Mouse (Mus musculus): ENCODE results near the gene Brox. TPM values are rescaled to one million over a fixed set of nuclear protein-coding genes. Genes with fewer than 3 reads are reported as not detected.
"Not testable (repeated sequence)": the region's sequence is repeated elsewhere in the genome, so short reads cannot be mapped to it uniquely, and the experiment has no call there.

Gene Brox
- polyA plus RNA-seq, 1 experiment from 2014 or later = 42.6 TPM

DNA sequence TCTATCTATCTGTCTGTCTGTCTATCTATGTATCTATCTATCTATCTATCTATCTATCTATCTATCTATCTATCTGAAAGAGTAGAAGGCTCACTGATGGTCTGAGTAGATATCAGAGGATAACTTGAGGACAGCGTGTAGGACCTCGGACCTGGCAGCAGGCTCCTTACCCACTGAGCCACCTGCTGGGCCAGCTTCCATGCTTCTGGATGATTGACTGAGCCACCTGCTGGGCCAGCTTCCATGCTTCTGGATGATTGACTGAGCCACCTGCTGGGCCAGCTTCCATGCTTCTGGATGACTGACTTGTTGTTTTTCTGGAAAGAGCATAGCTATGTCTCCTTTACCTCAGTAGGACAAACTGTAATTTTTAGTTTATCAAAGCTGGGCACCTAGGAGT, 12.5 kb upstream of the Brox start:
- H3K9me3 ChIP-seq (replicated peaks); H3K27ac ChIP-seq (replicated peaks); H3K4me2 ChIP-seq (replicated peaks); H3K9ac ChIP-seq; H3K4me1 ChIP-seq; H3K27me3 ChIP-seq; H3K4me3 ChIP-seq (replicated peaks): not testable (repeated sequence)
- H3K36me3 ChIP-seq = peaks cover 27% of the 10 kb centered on the region
- 82% methylated on average over 2 of the region's 2 CpGs for WGBS
- ATAC-seq (ENCODE audit: insufficient number of reproducible peaks, low FRiP score, low TSS enrichment, low read depth) = peak; percentile 43; the same call in 1 of the 2 replicates

DNA sequence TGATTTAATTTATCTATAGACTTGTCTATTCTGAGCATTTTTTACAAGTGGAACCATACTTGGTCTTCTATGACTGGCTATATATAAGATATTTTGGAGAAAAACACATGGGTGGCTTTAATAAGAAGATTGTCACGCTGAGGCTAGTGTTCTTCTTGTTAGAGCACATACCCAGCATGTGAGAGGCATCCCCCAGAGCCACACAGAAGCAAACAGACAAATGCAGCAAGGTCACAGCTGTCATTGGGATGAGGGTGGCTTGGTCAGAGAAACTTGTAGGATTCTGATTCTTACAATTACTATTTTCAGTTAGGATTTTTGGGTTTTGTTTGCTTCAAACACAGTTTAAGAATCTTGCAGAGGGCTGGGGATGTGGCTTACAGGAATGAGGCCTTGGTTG, 11.4 kb upstream of the Brox start:
- Histone ChIP-seq H3K36me3 (peaks cover 17% of the 10 kb centered on the region), H3K9me3 (replicated peaks) (no peaks in the 10 kb centered on the region), H3K27me3 (no peaks in the 10 kb centered on the region), H3K4me3 (replicated peaks) (no peak overlapping the region), H3K4me1 (no peaks in the 10 kb centered on the region), H3K27ac (replicated peaks) (no peak overlapping the region), H3K4me2 (replicated peaks) (no peak overlapping the region), H3K9ac (no peak overlapping the region)
- WGBS = 66% methylated on average over 1 of the region's 1 CpGs
- no peak for ATAC-seq (ENCODE audit: insufficient number of reproducible peaks, low FRiP score, low TSS enrichment, low read depth)

- no peaks in the 10 kb centered on the region for H3K9me3 ChIP-seq (replicated peaks)
- no peak overlapping the region for H3K4me3 ChIP-seq (replicated peaks)
- no peaks in the 10 kb centered on the region for H3K4me1 ChIP-seq
- 50% methylated on average over 3 of the region's 3 CpGs for WGBS
- H3K36me3 ChIP-seq = peaks cover 17% of the 10 kb centered on the region
- ATAC-seq (ENCODE audit: insufficient number of reproducible peaks, low FRiP score, low TSS enrichment, low read depth) = no peak
- no peak overlapping the region for H3K9ac ChIP-seq
- no peaks in the 10 kb centered on the region for H3K27me3 ChIP-seq
- H3K4me2 ChIP-seq (replicated peaks) = no peak overlapping the region
- H3K27ac ChIP-seq (replicated peaks) = peak overlapping the region; percentile 39; the same call in 1 of the 2 replicates
Measured at GRCm38 (mm10) chr1:183307555-183307954, 10.5 kb upstream of the Brox start.

DNA sequence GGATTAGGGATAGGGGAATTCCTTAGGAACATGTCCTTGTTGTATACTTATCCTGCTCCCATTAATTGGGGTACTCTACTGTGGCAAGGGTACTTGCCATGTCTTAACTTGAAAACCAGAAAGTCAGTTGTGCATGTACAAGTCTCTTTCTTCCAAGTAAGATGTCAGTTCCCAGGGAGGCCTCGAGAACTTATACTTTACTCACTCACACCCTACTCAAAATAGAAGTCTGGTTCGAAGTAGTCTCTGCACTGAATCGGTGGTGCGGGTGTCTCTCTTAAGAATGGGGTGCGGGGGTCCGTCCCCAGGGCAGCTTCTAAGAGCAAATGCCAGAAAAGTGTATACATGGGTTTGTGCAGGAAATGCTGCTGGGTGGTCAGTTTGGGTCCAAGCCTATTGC, 2.1 kb upstream of the Brox start:
- H3K4me1 ChIP-seq = no peaks in the 10 kb centered on the region
- H3K9ac ChIP-seq = no peak overlapping the region
- no peak overlapping the region for H3K4me3 ChIP-seq (replicated peaks)
- WGBS = 87% methylated on average over 6 of the region's 6 CpGs
- H3K27me3 ChIP-seq = no peaks in the 10 kb centered on the region
- no peaks in the 10 kb centered on the region for H3K9me3 ChIP-seq (replicated peaks)
- no peak overlapping the region for H3K27ac ChIP-seq (replicated peaks)
- no peaks in the 10 kb centered on the region for H3K36me3 ChIP-seq
- no peak for ATAC-seq (ENCODE audit: insufficient number of reproducible peaks, low FRiP score, low TSS enrichment, low read depth)
- H3K4me2 ChIP-seq (replicated peaks) = no peak overlapping the region

- H3K36me3 ChIP-seq = peaks cover 9% of the 10 kb centered on the region; the same call in 1 of the 2 replicates
- peak overlapping the region; percentile 61 for H3K27ac ChIP-seq (replicated peaks)
- peak overlapping the region; percentile 52 for H3K4me2 ChIP-seq (replicated peaks)
- no peak for ATAC-seq (ENCODE audit: insufficient number of reproducible peaks, low FRiP score, low TSS enrichment, low read depth)
- no peaks in the 10 kb centered on the region for H3K4me1 ChIP-seq
- no peaks in the 10 kb centered on the region for H3K27me3 ChIP-seq
- peak overlapping the region; percentile 52 for H3K4me3 ChIP-seq (replicated peaks)
- peak overlapping the region; percentile 7; the same call in 1 of the 2 replicates for H3K9ac ChIP-seq
- WGBS = under 1% methylated on average over 20 of the region's 20 CpGs
- no peaks in the 10 kb centered on the region for H3K9me3 ChIP-seq (replicated peaks)
Measured at GRCm38 (mm10) chr1:183297886-183298489, 919 bp upstream of the Brox start.

DNA sequence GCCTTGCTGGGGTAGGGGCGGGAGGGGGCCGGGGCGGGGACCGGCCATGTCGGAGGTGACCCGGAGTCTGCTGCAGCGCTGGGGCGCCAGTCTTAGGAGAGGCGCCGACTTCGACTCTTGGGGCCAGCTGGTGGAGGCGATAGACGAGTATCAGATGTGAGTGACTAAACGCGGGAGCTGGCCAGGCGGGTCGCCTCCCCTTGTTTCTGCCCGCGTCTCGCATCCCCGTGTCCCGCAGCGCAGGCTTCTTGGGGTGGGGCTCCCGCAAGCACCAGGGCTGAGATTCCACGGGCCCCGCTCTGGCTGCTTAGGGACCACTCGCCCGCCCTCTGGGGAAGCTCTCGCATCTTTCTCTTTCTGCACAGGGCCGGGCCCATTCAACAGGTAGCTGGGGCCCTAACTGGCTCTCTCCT, 410 bp upstream of the Brox start:
- Histone ChIP-seq H3K4me2 (replicated peaks) (peak overlapping the region; percentile 52), H3K4me1 (no peaks in the 10 kb centered on the region), H3K27me3 (no peaks in the 10 kb centered on the region), H3K27ac (replicated peaks) (peak overlapping the region; percentile 61), H3K36me3 (peaks cover 13% of the 10 kb centered on the region; the same call in 1 of the 2 replicates), H3K4me3 (replicated peaks) (peak overlapping the region; percentile 52), H3K9ac (peak overlapping the region; percentile 7; the same call in 1 of the 2 replicates), H3K9me3 (replicated peaks) (no peaks in the 10 kb centered on the region)
- ATAC-seq (ENCODE audit: insufficient number of reproducible peaks, low FRiP score, low TSS enrichment, low read depth) = peak; percentile 5
- under 1% methylated on average over 30 of the region's 30 CpGs for WGBS

GRCm38 (mm10) chr1:183296465-183296864, 604 bp downstream of the Brox start, which contains the start of gene Aida:
Gene Aida (plus strand): TSS chr1:183296590.
- peak within 1 kb of the TSS; percentile 52 for H3K4me3 ChIP-seq (replicated peaks)
- WGBS = 0% methylated on average over 26 of the region's 26 CpGs
- H3K27me3 ChIP-seq = no peaks in the 10 kb centered on the region
- peak within 1 kb of the TSS; percentile 79 for H3K27ac ChIP-seq (replicated peaks)
- no peaks in the 10 kb centered on the region for H3K4me1 ChIP-seq
- peak within 1 kb of the TSS; percentile 43 for H3K9ac ChIP-seq
- H3K36me3 ChIP-seq = peaks cover 21% of the 10 kb centered on the region
- peak within 1 kb of the TSS; percentile 52 for H3K4me2 ChIP-seq (replicated peaks)
- ATAC-seq (ENCODE audit: insufficient number of reproducible peaks, low FRiP score, low TSS enrichment, low read depth) = no peak
- H3K9me3 ChIP-seq (replicated peaks) = no peaks in the 10 kb centered on the region

DNA sequence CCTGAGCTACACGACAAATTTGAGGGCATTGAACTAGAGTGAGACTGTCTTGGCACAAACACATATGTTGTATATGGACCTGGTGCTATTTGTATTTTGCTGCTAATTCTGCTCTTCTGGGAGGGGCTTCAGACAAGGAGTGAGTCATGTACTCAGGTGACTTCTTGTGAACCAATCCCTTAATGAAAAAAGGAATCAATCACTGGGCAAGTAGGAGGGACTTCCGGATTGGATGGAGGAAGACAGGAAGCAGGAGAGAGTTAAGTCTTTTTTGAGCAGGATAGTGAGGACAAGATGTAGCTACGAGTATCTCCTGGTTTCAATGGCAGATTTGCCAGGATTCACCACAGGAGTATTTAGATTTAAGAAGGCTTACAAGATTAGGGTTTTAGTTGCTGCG, 7.5 kb downstream of the Brox start:
- Histone ChIP-seq H3K9ac (no peak overlapping the region), H3K27me3 (no peaks in the 10 kb centered on the region), H3K9me3 (replicated peaks) (no peaks in the 10 kb centered on the region), H3K4me1 (no peaks in the 10 kb centered on the region), H3K27ac (replicated peaks) (no peak overlapping the region), H3K36me3 (peaks cover 79% of the 10 kb centered on the region), H3K4me2 (replicated peaks) (no peak overlapping the region), H3K4me3 (replicated peaks) (no peak overlapping the region)
- WGBS = 87% methylated on average over 4 of the region's 4 CpGs
- ATAC-seq (ENCODE audit: insufficient number of reproducible peaks, low FRiP score, low TSS enrichment, low read depth) = no peak

GRCm38 (mm10) chr1:183288351-183288750, 8.7 kb downstream of the Brox start:
- Histone ChIP-seq H3K4me2 (replicated peaks) (no peak overlapping the region), H3K27ac (replicated peaks) (no peak overlapping the region), H3K4me3 (replicated peaks) (no peak overlapping the region), H3K4me1 (no peaks in the 10 kb centered on the region), H3K27me3 (no peaks in the 10 kb centered on the region), H3K9me3 (replicated peaks) (no peaks in the 10 kb centered on the region), H3K36me3 (peaks cover 83% of the 10 kb centered on the region), H3K9ac (no peak overlapping the region)
- no peak for ATAC-seq (ENCODE audit: insufficient number of reproducible peaks, low FRiP score, low TSS enrichment, low read depth)
- 68% methylated on average over 3 of the region's 3 CpGs for WGBS

- no peak for ATAC-seq (ENCODE audit: insufficient number of reproducible peaks, low FRiP score, low TSS enrichment, low read depth)
- Histone ChIP-seq H3K27ac (replicated peaks) (no peak overlapping the region), H3K4me3 (replicated peaks) (no peak overlapping the region), H3K9me3 (replicated peaks) (no peaks in the 10 kb centered on the region), H3K4me2 (replicated peaks) (no peak overlapping the region), H3K9ac (no peak overlapping the region), H3K4me1 (no peaks in the 10 kb centered on the region), H3K27me3 (no peaks in the 10 kb centered on the region), H3K36me3 (peaks cover 25% of the 10 kb centered on the region)
- 74% methylated on average over 5 of the region's 5 CpGs for WGBS
Measured at GRCm38 (mm10) chr1:183275763-183276162, 21.3 kb downstream of the Brox start.

GRCm38 (mm10) chr1:183274385-183274784, 22.7 kb downstream of the Brox start:
- Histone ChIP-seq H3K9ac (no peak overlapping the region), H3K27ac (replicated peaks) (no peak overlapping the region), H3K36me3 (peaks cover 16% of the 10 kb centered on the region), H3K27me3 (no peaks in the 10 kb centered on the region), H3K9me3 (replicated peaks) (no peaks in the 10 kb centered on the region), H3K4me1 (no peaks in the 10 kb centered on the region), H3K4me3 (replicated peaks) (no peak overlapping the region), H3K4me2 (replicated peaks) (no peak overlapping the region)
- ATAC-seq (ENCODE audit: insufficient number of reproducible peaks, low FRiP score, low TSS enrichment, low read depth) = no peak
- WGBS = 72% methylated on average over 3 of the region's 3 CpGs
